ENCODE assay signal across 9 mouse cellular contexts in the genomic region with DNA sequence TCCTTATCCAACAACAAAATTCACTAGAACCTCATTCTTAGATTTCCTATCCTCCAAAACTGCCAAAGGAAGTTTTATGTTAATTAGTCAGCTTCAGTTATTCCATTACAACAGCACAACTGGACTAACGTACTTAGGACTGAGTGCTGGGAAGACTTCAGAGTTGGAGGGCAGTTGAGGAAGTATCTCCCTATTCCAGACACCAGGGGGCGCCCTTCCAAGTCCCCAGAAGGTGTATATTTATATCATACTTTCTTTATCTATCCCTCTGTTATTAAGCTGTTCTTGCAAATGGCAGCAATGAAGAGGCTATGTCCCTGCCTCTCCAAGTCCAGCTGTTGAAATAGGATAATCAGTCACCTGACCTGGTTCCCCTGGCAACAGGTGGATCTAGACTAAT.
DNase-seq lines count a peak whose midpoint lies in the region; ATAC-seq and TF ChIP-seq lines count a peak whose summit lies in the region.
"Had no signal": no experiment of that assay in that cellular context is flagged by ENCODE, and none has a peak within 500 bp of the region (broad histone marks: within the 10 kb centered on the region; RNA-seq: fewer than 3 reads in every experiment).

No protein-coding gene starts in this region.

- no peak overlapping the region for H3K27ac ChIP-seq in thymus, adult 2 months (ENCODE audit: control insufficient read depth, insufficient read depth, low read length)
- H3K27ac ChIP-seq: lung, embryonic 15.5 days had no signal

- DNase-seq in gastrocnemius, postnatal 10 days, result peak; percentile 42
- DNase-seq in gastrocnemius, postnatal 36 days, result no peak
- DNase-seq in thymus, adult 2 months, result peak; percentile 15
- no peak for DNase-seq in thymus, adult 18-20 months
- DNase-seq in kidney, postnatal 36 days, result peak; percentile 1 to 60
- no peak for DNase-seq in Muller cell, postnatal 12 days (ENCODE audit: inconsistent ontology term)
- no peak for DNase-seq in cerebellum, adult 9-10 months

- no peak for TF ChIP-seq POLR2A in thymus, adult 2 months (IDR thresholded peaks at IDR 0.05; ENCODE audit: control insufficient read depth, extremely low read depth, insufficient read depth, low read length, poor library complexity)

- H3K4me1 ChIP-seq in thymus, adult 2 months (replicated peaks; ENCODE audit: control insufficient read depth, insufficient read depth, low read length), result no peaks in the 10 kb centered on the region
- H3K4me1 ChIP-seq: lung, embryonic 15.5 days had no signal

- ATAC-seq in cerebellum, adult (ENCODE audit: insufficient number of reproducible peaks, low FRiP score, low TSS enrichment), result no peak

- no peak for TF ChIP-seq CTCF in thymus, adult 2 months (IDR thresholded peaks at IDR 0.05; ENCODE audit: borderline replicate concordance, control insufficient read depth, extremely low read depth, insufficient read depth, low read length, poor library complexity)

- WGBS in thymus, adult 2 months, result 14% methylated on average over 2 of the region's 2 CpGs

- no peaks in the 10 kb centered on the region for H3K36me3 ChIP-seq in thymus, adult 2 months (ENCODE audit: control insufficient read depth, insufficient read depth, low read length)
- H3K36me3 ChIP-seq: lung, embryonic 15.5 days had no signal

- no peak overlapping the region for H3K4me3 ChIP-seq in thymus, adult 2 months (ENCODE audit: control insufficient read depth, insufficient read depth, low read length)
- H3K4me3 ChIP-seq: lung, embryonic 15.5 days had no signal

- no peaks in the 10 kb centered on the region for H3K27me3 ChIP-seq in thymus, adult 2 months (ENCODE audit: control insufficient read depth, insufficient read depth, low read length)
- H3K27me3 ChIP-seq: lung, embryonic 15.5 days had no signal

- intact Hi-C loops in gastrocnemius, postnatal 36 days (cut with DNase I), result no loop called here

Comparison
In these comparisons a context has a peak if more than half of its experiments do, and no peak if none do; other contexts are left out.
1. DNase-seq: peak in gastrocnemius, postnatal 10 days (single experiment), thymus, adult 2 months (single experiment) and kidney, postnatal 36 days (2 of 2); none in gastrocnemius, postnatal 36 days (0 of 2), thymus, adult 18-20 months (0 of 2), Muller cell, postnatal 12 days (single experiment) and cerebellum, adult 9-10 months (single experiment).